Mouse (Mus musculus) hindbrain, embryonic 16.5 days (tissue): Measurements from ENCODE around the gene Scd2. TPM values are rescaled to one million over a fixed set of nuclear protein-coding genes. Genes with fewer than 3 reads are reported as not detected.
"Not testable (repeated sequence)": the region's sequence is repeated elsewhere in the genome, so short reads cannot be mapped to it uniquely, and the experiment has no call there.

Experiments
- ATAC-seq: fragments of 200-750 bp; cut with Nextera tagmentation; 2 replicates; pipeline ENCODE4 v1.8.0; 2017; ENCODE audit warnings: moderate TSS enrichment, moderate library complexity
- H3K27ac ChIP-seq: fragments of 300-500 bp; sonication (generic); 2 replicates; pipeline ENCODE4 v1.5.1; 2014; ENCODE audit warnings: low read depth, mild to moderate bottlenecking, control low read depth, low read length, moderate library complexity
- H3K27me3 ChIP-seq: fragments of 300-500 bp; sonication (generic); replicated peaks from 2 replicates; pipeline ENCODE4 v1.6.1; 2014; ENCODE audit warnings: low read length; ENCODE audit not compliant: control insufficient read depth, insufficient read depth
- H3K36me3 ChIP-seq: fragments of 300-500 bp; sonication (generic); 2 replicates; pipeline ENCODE4 v1.6.1; 2014; ENCODE audit warnings: mild to moderate bottlenecking, low read length, moderate library complexity, mixed read lengths; ENCODE audit not compliant: control insufficient read depth, insufficient read depth
- H3K4me1 ChIP-seq: fragments of 300-500 bp; sonication (generic); 2 replicates; pipeline ENCODE4 v1.6.1; 2014; ENCODE audit warnings: low read depth, low read length; ENCODE audit not compliant: control insufficient read depth, insufficient read depth
- H3K4me2 ChIP-seq: fragments of 300-500 bp; sonication (generic); 2 replicates; pipeline ENCODE4 v1.6.1; 2014; ENCODE audit warnings: mild to moderate bottlenecking, low read length, control low read depth, moderate library complexity
- H3K4me3 ChIP-seq: fragments of 300-500 bp; sonication (generic); 2 replicates; pipeline ENCODE4 v1.5.1; 2014; ENCODE audit warnings: mild to moderate bottlenecking, low read length, control low read depth, moderate library complexity
- H3K9ac ChIP-seq: fragments of 300-500 bp; sonication (generic); 2 replicates; pipeline ENCODE4 v1.6.1; 2014; ENCODE audit warnings: low read depth, mild to moderate bottlenecking, control low read depth, low read length, moderate library complexity
- H3K9me3 ChIP-seq: fragments of 300-500 bp; sonication (generic); 2 replicates; pipeline ENCODE4 v1.6.1; 2014; ENCODE audit warnings: mild to moderate bottlenecking, low read length, moderate library complexity; ENCODE audit not compliant: control insufficient read depth
- WGBS: fragments of 180-500 bp; shearing (Covaris S2); extraction: QIAGEN DNeasy Blood & Tissue Kit; methylation state at CpG from one replicate; pipeline ENCODE4 v1.1.7; 2014; 5-methylcytosine and 5-hydroxymethylcytosine counted together
- polyA plus RNA-seq: library from polyadenylated mRNA; unstranded; fragments of >200 nt; fragmentation: Nextera tagmentation; extraction: Ambion mirVana; gene quantifications from 2 replicates; pipeline ENCODE4 v1.2.1, GENCODE M21; 2015

Gene Scd2
- polyA plus RNA-seq, 1 experiment from 2014 or later = 290 TPM

- Histone ChIP-seq H3K9me3 (peaks cover 2% of the 10 kb centered on the region; the same call in 1 of the 2 replicates), H3K27me3 (no peaks in the 10 kb centered on the region), H3K4me1 (no peaks in the 10 kb centered on the region), H3K4me2 (no peak overlapping the region), H3K36me3 (no peaks in the 10 kb centered on the region), H3K4me3 (no peak overlapping the region), H3K9ac (no peak overlapping the region), H3K27ac (no peak overlapping the region)
- WGBS = 85% methylated on average over 4 of the region's 4 CpGs
- ATAC-seq = no peak
These were observed 27.7 kb downstream of the Scd2 start for GRCm38 (mm10) chr19:44321201-44321600.

- Histone ChIP-seq H3K4me1 (no peaks in the 10 kb centered on the region), H3K4me3 (no peak overlapping the region), H3K36me3 (no peaks in the 10 kb centered on the region), H3K4me2 (no peak overlapping the region), H3K9me3 (peaks cover 3% of the 10 kb centered on the region; the same call in 1 of the 2 replicates), H3K9ac (no peak overlapping the region), H3K27me3 (no peaks in the 10 kb centered on the region), H3K27ac (no peak overlapping the region)
- no peak for ATAC-seq
- WGBS = 90% methylated on average over 2 of the region's 2 CpGs
These were observed 28.2 kb downstream of the Scd2 start for GRCm38 (mm10) chr19:44321631-44322030.

- ATAC-seq = no peak
- 87% methylated on average over 2 of the region's 2 CpGs for WGBS
- H3K4me3 ChIP-seq = no peak overlapping the region
- no peak overlapping the region for H3K27ac ChIP-seq
- H3K27me3 ChIP-seq = no peaks in the 10 kb centered on the region
- H3K4me2 ChIP-seq = no peak overlapping the region
- peaks cover 3% of the 10 kb centered on the region for H3K9me3 ChIP-seq
- no peaks in the 10 kb centered on the region for H3K36me3 ChIP-seq
- no peak overlapping the region for H3K9ac ChIP-seq
- H3K4me1 ChIP-seq = no peaks in the 10 kb centered on the region
These were observed 36.1 kb downstream of the Scd2 start for GRCm38 (mm10) chr19:44329566-44329965.

GRCm38 (mm10) chr19:44331128-44331527 is 37.7 kb downstream of the Scd2 start:
- H3K4me1 ChIP-seq, ATAC-seq, H3K27ac ChIP-seq, H3K9ac ChIP-seq, H3K9me3 ChIP-seq, H3K27me3 ChIP-seq, H3K4me3 ChIP-seq, H3K36me3 ChIP-seq, H3K4me2 ChIP-seq: not testable (repeated sequence)
- 91% methylated on average over 1 of the region's 1 CpGs for WGBS

GRCm38 (mm10) chr19:44331911-44332310 is 38.4 kb downstream of the Scd2 start:
- H3K36me3 ChIP-seq = no peaks in the 10 kb centered on the region
- no peak overlapping the region for H3K27ac ChIP-seq
- H3K4me2 ChIP-seq = no peak overlapping the region
- no peak overlapping the region for H3K9ac ChIP-seq
- H3K4me3 ChIP-seq = no peak overlapping the region
- 78% methylated on average over 5 of the region's 5 CpGs for WGBS
- H3K9me3 ChIP-seq = no peaks in the 10 kb centered on the region; the same call in 1 of the 2 replicates
- ATAC-seq = no peak
- H3K27me3 ChIP-seq = no peaks in the 10 kb centered on the region
- no peaks in the 10 kb centered on the region for H3K4me1 ChIP-seq

DNA sequence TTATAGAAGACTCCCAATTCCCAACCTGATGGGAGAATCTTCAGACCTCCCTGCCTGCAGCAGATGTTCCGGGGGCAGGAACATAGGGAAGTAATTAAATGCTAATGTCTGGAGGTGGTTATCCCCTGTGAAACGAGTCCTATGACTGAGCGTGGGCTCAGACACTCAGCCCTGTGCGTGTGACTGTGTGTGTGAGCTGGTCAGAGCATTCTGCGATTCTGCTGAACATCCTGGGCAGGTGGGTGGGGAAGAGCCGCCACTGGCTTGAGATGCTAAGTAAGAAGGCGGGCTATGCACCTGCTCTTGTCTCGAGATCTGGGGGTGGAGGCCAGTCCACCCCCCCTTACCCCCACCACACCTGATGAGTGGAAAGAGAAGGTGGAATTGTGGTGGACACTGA is 38.9 kb downstream of the Scd2 start:
- no peaks in the 10 kb centered on the region for H3K36me3 ChIP-seq
- H3K4me1 ChIP-seq = no peaks in the 10 kb centered on the region
- H3K9ac ChIP-seq = no peak overlapping the region
- H3K27ac ChIP-seq = no peak overlapping the region
- no peak overlapping the region for H3K4me2 ChIP-seq
- H3K9me3 ChIP-seq = no peaks in the 10 kb centered on the region
- WGBS = 73% methylated on average over 8 of the region's 8 CpGs
- ATAC-seq = no peak
- H3K27me3 ChIP-seq = no peaks in the 10 kb centered on the region
- no peak overlapping the region for H3K4me3 ChIP-seq

DNA sequence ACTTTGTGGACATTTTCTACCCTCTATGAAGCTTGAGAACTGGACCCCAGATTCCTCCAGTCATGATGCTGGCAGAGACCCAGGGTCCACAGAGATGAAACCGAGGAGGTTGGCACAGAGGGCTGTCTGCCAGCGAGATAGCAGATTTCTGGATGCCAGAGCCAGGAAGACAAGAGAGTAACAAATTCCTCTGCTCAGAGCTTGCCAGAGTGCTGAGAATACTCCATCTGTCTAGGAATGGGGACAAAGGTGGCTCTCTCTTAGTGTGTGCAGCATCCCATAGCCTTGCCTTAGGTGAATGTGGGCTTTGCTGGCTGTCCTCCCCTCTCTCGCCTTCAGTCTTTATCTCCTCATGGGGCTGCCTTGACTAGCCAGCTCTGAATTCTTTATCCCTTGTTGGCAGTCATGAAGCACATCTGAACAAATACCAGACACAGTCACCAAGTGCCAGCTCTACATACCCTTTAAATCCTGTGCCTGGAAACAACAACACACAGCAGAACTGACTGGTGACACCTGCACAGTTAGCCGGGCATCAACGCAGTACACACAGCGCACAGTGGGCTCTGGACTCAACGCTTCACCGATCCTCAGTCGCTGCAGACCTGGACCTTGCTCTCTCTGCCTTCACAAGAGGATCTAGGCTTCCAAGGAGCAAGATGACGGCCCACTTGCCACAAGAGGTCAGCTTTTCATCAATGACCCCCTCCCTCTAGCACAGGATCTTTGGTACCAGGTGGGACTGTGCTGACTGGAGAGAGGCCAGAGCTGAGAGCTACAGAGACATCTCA is 39.6 kb downstream of the Scd2 start, which contains the start of gene Scd4:
Gene Scd4, plus strand, starts transcription at position 260 of the 791 bp plus-strand sequence.
- H3K27me3 ChIP-seq = no peaks in the 10 kb centered on the region
- no peak within 1 kb of the TSS for H3K4me3 ChIP-seq
- no peaks in the 10 kb centered on the region for H3K4me1 ChIP-seq
- WGBS = 79% methylated on average over 10 of the region's 10 CpGs
- no peak within 1 kb of the TSS for H3K9ac ChIP-seq
- peak; percentile 48; the same call in 1 of the 2 replicates for ATAC-seq
- no peaks in the 10 kb centered on the region for H3K9me3 ChIP-seq
- no peak within 1 kb of the TSS for H3K27ac ChIP-seq
- H3K36me3 ChIP-seq = no peaks in the 10 kb centered on the region
- H3K4me2 ChIP-seq = no peak within 1 kb of the TSS

DNA sequence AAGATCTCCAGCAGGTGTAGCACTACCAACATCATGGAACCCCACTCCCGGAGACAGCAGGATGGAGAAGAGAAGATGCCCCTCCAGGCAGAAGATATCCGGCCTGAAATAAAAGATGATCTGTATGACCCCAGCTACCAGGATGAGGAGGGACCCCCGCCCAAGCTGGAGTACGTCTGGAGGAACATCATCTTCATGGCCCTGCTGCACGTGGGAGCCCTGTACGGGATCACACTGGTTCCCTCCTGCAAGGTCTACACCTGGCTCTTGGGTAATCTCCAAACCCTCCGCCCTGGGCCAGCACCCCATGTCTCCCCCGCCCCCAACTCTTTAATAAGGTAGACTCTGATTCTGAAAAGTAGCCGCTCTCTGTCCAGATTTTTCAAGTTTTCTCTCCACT is 40.5 kb downstream of the Scd2 start:
- Histone ChIP-seq H3K9me3 (no peaks in the 10 kb centered on the region), H3K27me3 (no peaks in the 10 kb centered on the region), H3K4me3 (no peak overlapping the region), H3K4me1 (no peaks in the 10 kb centered on the region), H3K9ac (no peak overlapping the region), H3K27ac (no peak overlapping the region), H3K4me2 (no peak overlapping the region), H3K36me3 (no peaks in the 10 kb centered on the region)
- 89% methylated on average over 9 of the region's 9 CpGs for WGBS
- no peak for ATAC-seq

GRCm38 (mm10) chr19:44335876-44336662 is 42.6 kb downstream of the Scd2 start:
- Histone ChIP-seq H3K9me3 (no peaks in the 10 kb centered on the region), H3K4me3 (no peak overlapping the region), H3K27ac (no peak overlapping the region), H3K9ac (no peak overlapping the region), H3K36me3 (no peaks in the 10 kb centered on the region), H3K4me2 (no peak overlapping the region), H3K4me1 (no peaks in the 10 kb centered on the region), H3K27me3 (no peaks in the 10 kb centered on the region)
- 76% methylated on average over 6 of the region's 6 CpGs for WGBS
- no peak for ATAC-seq
